Mouse (Mus musculus): ENCODE data around the gene Plppr4. TPM values are rescaled to one million over a fixed set of nuclear protein-coding genes. Genes with fewer than 3 reads are reported as not detected.

Gene Plppr4
- not detected for polyA plus RNA-seq (2017; shearing (Covaris generic))

DNA sequence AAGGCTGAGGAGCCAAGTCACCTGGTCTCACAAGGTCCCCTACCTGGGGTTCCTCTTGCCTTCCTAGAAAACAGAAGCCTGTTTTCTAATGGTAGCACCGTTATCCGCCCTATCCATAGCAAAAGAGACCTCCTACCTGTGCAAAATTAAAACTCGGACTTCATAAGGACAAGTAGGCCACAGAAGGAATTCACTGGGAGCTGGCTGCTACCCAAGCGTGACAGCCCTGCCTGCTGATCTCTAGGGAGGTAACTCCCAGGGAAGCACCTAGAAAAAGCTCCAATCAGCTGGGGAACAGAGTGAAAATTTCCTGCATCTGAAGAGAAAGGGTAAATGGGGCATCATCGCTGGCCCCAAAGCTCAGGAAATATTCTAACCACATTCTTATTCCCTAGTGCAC is at the start of gene Plppr4:
Gene Plppr4, minus strand, starts transcription at position 349 of the 400 bp plus-strand sequence.

Other genes starting within 250 kb of the Plppr4 start
- not detected for gene Plppr5, start 214.0 kb upstream of the Plppr4 start, polyA plus RNA-seq (2017; shearing (Covaris generic))